Mouse (Mus musculus) forelimb bud, embryonic 11.5 days (tissue): Measurements from ENCODE around the gene Ccdc134.
"Not testable (repeated sequence)": the region's sequence is repeated elsewhere in the genome, so short reads cannot be mapped to it uniquely, and the experiment has no call there.

Experiments used
- DNase-seq: peaks from one replicate; pipeline ENCODE4 v3.0.0-alpha.2; 2012; ENCODE audit warnings: low read depth, low spot score

The Ccdc134 gene

DNA sequence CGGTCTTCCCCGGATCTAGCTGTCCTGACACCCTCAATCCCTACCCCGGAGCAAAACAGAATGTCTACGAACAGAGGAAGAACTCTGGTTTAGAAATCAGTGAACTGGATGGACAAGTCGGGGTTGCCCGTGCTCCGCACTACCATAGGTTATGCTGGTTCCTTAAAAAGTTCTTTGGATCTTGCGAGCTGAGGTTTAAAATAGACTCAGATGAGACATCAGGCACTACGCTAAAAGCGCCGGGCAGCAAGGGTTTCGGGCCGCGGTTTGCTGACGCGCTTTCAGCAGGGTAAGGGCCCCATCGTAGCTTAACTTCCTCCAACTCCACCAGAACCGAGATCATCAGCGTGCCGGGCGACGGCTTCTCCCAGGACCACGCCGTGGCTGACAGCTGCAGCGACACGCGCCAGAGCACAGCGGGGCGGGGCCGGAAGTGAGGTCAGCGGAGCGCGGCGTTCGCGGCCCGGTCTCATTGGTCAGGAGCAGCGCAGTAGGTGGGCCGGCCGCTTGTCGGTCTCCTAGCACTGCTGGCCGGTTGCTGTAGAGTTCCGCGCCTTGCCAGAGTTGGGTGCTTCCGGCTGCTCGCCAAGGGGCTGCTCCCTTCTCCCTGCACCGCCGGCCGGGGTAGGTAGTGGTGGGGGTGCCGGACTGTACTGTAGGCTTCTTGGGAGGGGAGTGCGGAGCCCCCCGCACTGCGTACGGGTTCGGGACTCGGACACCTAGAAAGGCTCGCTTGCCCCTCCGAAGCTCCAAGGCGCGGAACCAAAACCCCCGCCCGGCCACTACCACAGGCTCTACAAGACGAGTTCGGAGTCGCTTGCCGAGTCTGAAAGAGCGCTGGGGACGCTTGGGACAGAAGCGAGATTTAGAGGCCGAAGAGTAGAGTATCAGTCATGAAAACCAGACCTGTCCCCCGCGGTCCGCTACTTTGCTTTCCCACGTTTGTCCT lies at the start of gene Ccdc134:
Ccdc134 (plus strand) TSS at position 497 of the 949 bp plus-strand sequence.
- peak; percentile 90 for DNase-seq

DNA sequence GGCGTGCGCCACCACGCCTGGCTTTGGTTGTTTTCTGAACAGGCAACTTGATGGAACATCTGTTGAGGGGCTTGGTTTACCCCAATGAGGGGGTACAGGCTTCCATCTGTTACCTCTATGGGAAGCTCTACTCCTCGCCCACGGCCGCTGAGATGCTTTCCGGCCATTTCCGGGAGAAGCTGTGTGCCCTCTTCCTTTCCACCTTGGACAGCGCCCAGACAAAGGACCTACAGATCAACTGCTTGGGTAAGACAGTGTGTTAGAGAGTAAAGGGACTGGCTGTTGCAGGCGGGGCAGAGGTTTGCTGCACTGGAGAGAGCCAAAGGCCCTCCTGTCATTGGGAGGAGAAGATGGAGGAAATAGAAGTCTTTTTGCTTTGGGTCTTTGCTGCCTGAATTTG lies 47.8 kb upstream of the Ccdc134 start:
- DNase-seq, result no peak

DNA sequence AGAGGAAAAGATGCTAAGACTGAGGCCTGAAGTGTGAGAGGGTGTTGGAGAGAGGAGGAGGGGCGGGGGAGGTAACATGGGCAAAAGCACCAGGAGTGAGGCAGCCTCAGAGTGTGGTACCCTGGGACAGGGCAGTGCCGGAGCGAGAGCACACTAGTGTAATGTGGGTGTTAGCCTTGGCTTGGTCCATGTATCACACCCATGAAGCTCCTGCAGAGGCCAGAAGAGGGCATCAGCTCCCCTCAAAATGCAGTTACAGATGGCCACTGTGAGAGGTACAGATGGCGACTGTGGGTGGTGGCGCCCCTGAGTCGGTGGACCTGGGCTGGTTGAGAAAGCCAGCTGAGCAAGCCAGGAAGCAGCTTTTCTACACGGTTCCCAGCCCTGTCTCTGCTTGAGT lies 46.6 kb upstream of the Ccdc134 start:
- DNase-seq, result no peak

DNA sequence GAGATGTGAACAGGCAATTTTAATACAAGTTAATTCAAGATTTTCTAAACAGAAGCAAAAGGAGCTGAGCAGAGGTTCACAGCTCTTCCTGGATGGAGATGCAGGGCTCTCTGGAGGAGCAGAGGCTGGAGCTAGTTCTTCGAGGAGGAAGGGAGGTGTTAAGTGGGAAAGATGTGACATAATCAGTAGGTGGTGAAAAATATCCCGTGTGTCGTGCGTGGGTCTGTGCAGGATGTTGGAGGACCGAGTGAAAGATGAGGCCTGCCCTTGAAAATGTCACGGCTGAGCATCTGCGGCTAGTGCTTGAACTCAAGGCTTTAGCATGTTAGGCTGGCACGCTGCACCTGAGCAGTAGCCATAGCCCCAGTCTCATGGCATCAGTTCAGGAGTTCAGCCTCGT lies 42.1 kb upstream of the Ccdc134 start:
- no peak for DNase-seq

GRCm38 (mm10) chr15:82086131-82086530 lies 41.6 kb upstream of the Ccdc134 start:
- DNase-seq, result no peak

GRCm38 (mm10) chr15:82087266-82087665 lies 40.5 kb upstream of the Ccdc134 start:
- DNase-seq, result peak; percentile 25

DNA sequence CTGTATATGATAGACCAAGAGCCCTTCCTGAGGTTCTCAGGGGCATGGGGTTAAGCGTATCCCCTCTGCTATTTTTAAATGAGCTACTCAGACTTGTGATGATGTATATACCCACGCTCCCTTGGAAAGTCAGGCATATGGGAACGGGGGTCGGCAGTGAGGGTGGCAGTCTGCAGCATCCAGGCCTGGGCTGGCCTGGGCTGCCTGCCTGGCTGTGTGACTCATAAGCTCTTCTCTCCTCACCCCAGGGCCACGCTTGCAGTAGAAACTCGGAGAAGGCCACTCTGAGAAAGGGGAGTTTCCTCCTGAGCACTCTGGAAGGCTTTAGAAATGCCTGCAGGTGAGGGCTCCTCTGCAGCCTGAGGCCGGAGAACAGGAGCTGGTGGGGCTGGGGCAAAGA lies 36.7 kb upstream of the Ccdc134 start:
- DNase-seq, result no peak

DNA sequence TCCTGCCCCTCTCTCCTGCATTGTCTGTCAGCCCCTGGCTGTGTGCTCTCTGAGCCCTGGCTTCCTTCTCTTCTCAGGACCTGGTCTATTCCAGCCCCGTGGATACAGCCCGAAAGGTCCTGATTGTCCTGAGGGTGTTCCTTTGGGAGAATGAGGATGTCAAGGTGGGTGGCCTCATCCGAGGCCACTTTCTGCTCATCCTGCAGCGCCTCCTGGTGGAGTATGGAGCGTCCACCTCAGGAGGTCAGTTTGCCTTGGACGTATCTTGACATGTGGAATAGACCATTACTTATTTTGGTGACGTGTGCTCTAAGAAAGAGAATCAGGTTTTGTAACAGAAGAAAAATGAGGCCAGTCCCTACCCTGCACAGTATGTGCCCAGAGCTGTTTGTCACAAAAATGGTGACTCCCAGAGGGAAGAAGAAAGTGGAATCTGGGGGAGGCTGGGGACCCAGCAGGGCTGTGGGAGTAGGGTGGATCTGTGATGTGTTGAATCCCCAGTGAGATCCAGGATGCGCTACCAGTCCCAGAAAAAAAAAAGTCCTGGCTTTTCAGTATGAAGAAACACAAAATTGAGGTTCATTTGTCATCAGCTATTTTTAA lies 20.7 kb upstream of the Ccdc134 start:
- peak; percentile 56 for DNase-seq

GRCm38 (mm10) chr15:82120544-82120943 lies 7.2 kb upstream of the Ccdc134 start:
- DNase-seq, result no peak

DNA sequence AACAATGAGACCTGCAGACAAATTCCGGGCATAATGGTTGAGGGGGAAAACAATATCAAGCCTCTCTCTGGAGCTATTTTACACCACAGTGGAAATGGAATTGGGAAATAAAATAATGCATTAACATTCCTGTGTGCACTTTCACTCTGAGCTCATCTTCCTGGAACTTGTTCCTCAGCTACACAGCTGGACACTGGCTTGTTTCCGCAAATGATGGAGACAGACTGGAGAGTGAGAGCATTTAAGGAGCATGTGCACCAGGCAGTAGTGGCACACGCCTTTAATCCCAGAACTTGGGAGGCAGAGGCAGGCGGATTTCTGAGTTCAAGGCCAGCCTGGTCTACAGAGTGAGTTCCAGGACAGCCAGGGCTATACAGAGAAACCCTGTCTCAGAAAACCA lies 1.0 kb upstream of the Ccdc134 start:
- not testable (repeated sequence) for DNase-seq

DNA sequence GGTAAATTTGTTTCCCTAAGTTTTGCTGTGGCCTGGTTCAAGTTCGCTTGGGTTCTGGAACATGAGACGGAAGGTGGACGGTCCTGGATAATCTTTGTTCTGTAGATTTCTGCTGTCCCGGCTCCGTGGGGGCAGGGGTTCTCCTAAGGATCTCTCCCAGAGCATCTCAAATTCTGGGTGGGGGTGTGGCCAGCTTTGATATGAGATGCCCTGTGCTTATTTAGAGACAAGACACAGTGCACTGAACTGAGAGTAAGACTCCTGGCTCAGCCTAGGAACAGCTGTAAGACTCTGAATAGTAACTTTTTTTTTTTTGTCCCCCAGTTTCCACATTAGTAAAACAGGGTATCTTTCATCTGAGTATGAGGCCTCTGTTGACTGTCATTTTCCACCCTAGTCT lies 676 bp downstream of the Ccdc134 start:
- no peak for DNase-seq

DNA sequence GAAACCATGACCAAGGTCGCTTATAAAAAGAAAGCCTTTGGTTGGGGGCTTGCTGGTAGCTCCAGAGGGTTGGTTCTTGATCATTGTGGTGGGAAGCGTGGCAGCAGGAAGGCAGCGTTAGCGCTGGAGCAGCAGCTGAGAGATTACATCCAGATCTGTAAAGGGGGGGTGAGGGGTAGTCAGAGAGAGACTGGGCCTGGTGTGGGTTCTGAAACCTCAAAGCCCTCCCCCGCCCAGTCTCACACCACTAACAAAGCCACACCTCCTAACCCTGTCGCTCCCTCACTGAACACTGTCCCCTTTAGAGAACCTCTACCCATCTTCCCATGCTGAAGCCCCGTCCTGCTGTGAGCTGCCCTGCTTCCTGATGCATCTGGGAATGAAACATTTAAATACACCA lies 2.9 kb downstream of the Ccdc134 start:
- DNase-seq, result no peak

GRCm38 (mm10) chr15:82135372-82135771 lies 7.7 kb downstream of the Ccdc134 start:
- DNase-seq, result no peak

DNA sequence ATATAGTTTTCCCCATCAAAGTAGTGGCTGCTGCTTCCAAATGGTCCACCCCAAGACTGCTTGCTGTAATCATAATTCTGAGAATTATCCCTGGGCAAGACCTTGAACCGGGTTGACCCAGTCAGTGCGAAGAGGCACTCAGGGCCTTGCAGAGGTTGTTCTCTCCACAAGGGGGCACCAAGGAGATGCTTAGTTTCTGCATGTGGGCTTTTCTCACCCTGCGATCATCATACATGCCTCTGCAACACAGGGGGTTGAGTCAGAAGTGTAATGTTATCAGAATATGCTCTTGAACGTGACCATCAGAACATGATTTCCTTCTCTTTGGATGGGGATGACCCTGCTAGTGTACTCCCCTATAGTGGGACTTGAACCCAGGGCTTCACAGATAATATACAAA lies 10.8 kb downstream of the Ccdc134 start:
- DNase-seq, result peak; percentile 49

DNA sequence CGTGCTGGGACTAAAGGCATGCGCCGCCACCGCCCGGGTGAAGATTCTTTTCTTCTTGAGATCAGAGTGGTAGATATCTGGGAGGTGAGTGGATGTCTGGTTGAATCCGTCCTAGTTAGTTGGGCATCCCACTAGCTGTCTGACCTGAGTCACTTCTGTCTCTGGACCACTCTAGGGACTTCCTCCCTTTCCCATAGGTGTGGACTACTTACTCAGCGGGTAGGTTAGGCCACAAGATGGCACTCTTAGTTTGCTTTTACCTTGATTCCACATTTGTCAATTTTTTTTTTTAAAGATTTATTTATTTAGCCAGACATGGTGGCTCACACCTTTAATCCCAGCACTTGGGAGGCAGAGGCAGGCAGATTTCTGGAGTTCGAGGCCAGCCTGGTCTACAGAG lies 11.5 kb downstream of the Ccdc134 start:
- no peak for DNase-seq

DNA sequence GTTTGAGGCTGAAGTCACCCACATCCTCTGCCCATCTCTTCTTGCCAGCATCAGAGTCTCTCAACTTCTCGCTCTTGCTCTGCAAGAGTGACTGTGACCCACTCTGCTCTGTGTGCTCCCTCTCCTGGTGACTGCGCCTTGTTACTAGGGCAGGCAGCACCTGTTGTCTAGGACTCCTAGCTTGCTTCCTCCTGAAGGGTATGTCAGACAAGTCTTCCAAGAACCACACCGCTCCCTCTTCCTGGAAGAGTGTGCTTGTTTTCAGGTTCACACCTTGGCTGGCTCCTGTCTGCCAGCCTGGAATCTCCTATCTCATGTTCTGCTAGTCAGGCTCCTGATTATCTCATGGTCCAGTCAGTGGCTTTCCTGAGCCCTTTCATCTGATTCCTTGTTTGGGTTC lies 12.6 kb downstream of the Ccdc134 start:
- no peak for DNase-seq

DNA sequence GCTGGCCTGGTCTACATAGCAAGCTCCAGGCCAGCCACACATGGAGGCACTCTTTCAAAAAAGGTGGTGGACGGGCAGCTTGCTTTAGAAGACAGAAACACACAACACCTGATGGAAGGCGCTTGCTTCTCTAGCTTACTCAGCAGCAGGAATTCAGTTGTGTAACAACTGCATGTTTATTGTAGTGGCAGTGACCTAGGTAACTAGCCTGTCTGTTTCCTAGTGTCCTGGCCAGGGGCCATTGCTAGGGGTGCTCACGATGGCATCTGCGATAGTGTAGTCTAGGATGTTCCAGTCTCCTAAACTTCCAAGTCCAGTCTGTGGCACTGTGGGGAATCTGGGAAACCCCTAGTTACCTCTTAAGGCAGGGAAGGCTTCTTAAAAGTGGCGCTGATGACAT lies 16.4 kb downstream of the Ccdc134 start:
- DNase-seq, result no peak

DNA sequence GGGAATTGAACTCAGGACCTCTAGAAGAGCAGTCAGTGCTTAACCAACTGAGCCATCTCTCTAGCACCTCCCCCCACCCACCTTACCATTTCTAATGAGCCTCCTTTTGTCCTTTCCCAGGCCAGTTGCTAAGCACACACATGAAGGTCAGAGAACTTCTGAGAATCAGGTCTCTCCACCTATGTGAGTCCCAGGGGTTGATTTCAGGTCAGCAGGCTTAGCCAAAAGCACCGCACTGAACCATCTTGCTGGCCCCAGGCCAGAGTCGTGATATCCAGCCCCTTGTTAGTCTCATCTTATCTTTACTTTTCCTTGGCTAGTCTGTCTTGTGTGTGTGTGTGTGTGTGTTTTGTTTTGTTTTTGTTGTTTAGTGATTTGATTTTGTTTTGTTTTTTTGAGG lies 17.7 kb downstream of the Ccdc134 start:
- no peak for DNase-seq

DNA sequence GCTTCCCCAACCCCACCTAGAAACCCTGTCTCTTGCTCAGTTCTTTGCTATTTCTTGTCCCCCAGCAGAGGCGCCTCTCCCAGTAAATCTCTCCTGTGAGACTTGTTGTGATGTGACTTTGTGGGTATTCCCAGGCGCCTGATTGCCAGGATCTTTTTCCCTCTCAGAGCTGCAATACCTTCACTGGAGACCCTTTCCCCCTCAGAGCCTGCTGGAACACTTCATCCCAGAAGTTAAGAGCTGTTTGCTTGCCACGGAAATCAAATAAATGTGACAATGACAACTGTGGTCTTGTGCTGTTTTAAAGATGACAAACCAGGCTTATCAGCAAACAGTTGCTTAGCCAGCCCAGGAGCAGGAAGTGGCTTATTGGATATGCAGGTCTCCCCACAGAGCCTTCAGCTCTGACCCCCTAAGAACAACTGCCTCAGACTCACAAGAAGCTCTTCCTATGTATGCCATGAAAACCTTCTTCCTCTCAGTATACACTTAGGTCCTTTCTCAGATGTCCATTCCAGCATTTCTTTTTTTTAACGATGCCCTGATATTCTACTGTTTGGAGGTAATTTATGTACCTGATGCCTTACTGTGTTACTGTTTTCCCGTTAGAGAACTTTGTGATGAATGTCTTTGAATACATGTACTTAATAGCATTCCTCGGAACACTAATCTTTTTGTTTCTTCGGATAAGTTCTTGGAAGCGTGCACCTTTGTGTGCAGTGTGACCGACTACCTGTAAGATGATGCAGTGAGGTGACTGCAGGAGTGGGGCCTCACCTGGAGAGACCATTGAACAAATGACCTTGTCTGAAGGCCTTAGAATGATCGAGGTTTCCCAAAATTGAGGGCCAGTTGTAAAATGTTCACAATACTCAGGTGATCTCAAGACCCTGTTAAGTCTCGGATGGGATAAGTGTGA lies 18.4 kb downstream of the Ccdc134 start:
- DNase-seq, result no peak

GRCm38 (mm10) chr15:82146770-82147610 lies 19.3 kb downstream of the Ccdc134 start, which contains the start of gene Srebf2:
Srebf2 (plus strand) TSS chr15:82147181.
- peak; percentile 100 for DNase-seq

DNA sequence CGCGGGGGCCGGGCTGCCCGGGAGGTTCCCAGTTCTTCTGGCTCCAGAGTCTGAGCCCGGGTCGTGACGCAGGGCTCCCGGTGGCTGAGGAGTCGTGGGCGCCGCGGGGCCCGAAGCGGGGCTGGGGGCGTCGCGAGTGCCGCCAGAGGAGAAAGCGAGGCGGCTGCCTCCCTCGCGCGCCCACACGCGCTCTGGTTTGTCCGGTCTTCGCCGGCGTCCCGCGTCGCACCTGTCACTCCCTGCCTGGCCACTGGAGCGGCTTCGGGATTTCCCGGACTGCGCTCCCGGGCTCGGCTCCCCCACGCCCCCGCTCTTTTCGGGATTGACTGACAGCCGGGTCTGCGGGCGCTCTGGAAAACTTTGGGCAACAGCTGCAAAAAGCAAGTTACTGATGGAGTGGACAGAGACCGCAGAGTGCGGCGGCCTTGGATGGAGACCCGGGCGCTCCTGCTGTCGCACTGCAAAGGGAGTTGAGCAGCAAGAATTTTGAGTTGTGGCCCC lies 19.9 kb downstream of the Ccdc134 start:
- peak; percentile 54 for DNase-seq
